In genomic region chr3:142706581-142707444, GRCm38 (mm10) we compare ENCODE assay signal across 21 mouse cellular contexts. TPM values are rescaled to one million over a fixed set of nuclear protein-coding genes. Genes with fewer than 3 reads are reported as not detected.
DNase-seq lines count a peak whose midpoint lies in the region; ATAC-seq and TF ChIP-seq lines count a peak whose summit lies in the region.
"Had no signal": no experiment of that assay in that cellular context is flagged by ENCODE, and none has a peak within 500 bp of the region (broad histone marks: within the 10 kb centered on the region; RNA-seq: fewer than 3 reads in every experiment).

No protein-coding gene starts in this region.

- 86% methylated on average over 17 of the region's 17 CpGs for WGBS in heart, embryonic 12.5 days
- WGBS in kidney, adult 2 months, result 75% methylated on average over 17 of the region's 17 CpGs
- 74% methylated on average over 17 of the region's 17 CpGs for whole genome bisulfite sequencing in liver, embryonic 15.5 days (ENCODE audit: insufficient replicate concordance)
- 90% methylated on average over 17 of the region's 17 CpGs for WGBS in lung, adult 2 months
- WGBS in midbrain, embryonic 10.5 days, result 93% methylated on average over 17 of the region's 17 CpGs

- TF ChIP-seq POLR2A in kidney, adult 2 months (IDR thresholded peaks at IDR 0.05; ENCODE audit: low read depth, low read length), result no peak
- no peak for TF ChIP-seq POLR2A in lung, adult 2 months (IDR thresholded peaks at IDR 0.05; ENCODE audit: borderline replicate concordance, extremely low read depth, low read depth, low read length)

- no peak for TF ChIP-seq CTCF in kidney, adult 2 months (conservative IDR thresholded peaks at IDR 0.05; ENCODE audit: insufficient read depth, insufficient read length, low read depth, low read length)
- no peak for TF ChIP-seq CTCF in lung, adult 2 months (IDR thresholded peaks at IDR 0.05; ENCODE audit: insufficient read depth, low read length)

- no peak overlapping the region for H3K27ac ChIP-seq in heart, embryonic 12.5 days (ENCODE audit: poor library complexity, severe bottlenecking)
- no peak overlapping the region for H3K27ac ChIP-seq in kidney, adult 2 months (ENCODE audit: insufficient read depth, low read depth, low read length)
- peak overlapping the region; percentile 45 for H3K27ac ChIP-seq in liver, embryonic 15.5 days (replicated peaks)
- no peak overlapping the region for H3K27ac ChIP-seq in midbrain, embryonic 10.5 days (replicated peaks)
- H3K27ac ChIP-seq: embryonic facial prominence, embryonic 15.5 days; forebrain, embryonic 10.5 days; heart, adult 2 months; hindbrain, embryonic 13.5 days; hindbrain, postnatal 0 days had no signal

- H3K9me3 ChIP-seq in heart, embryonic 12.5 days (replicated peaks), result 0 out of 2 replicates have a peak, but pooled peaks cover 3% of the 10 kb centered on the region
- no peaks in the 10 kb centered on the region for H3K9me3 ChIP-seq in liver, embryonic 15.5 days (replicated peaks)
- H3K9me3 ChIP-seq in midbrain, embryonic 10.5 days (replicated peaks), result no peaks in the 10 kb centered on the region
- H3K9me3 ChIP-seq: embryonic facial prominence, embryonic 15.5 days; forebrain, embryonic 10.5 days; hindbrain, embryonic 13.5 days had no signal

- no peak overlapping the region for H3K4me2 ChIP-seq in heart, embryonic 12.5 days
- no peak overlapping the region for H3K4me2 ChIP-seq in liver, embryonic 15.5 days
- H3K4me2 ChIP-seq: embryonic facial prominence, embryonic 15.5 days; hindbrain, embryonic 13.5 days had no signal

- no peaks in the 10 kb centered on the region for H3K27me3 ChIP-seq in heart, embryonic 12.5 days (replicated peaks)
- no peaks in the 10 kb centered on the region for H3K27me3 ChIP-seq in kidney, adult 2 months (replicated peaks; ENCODE audit: control insufficient read depth, insufficient read depth, low read length)
- H3K27me3 ChIP-seq in liver, embryonic 15.5 days, result no peaks in the 10 kb centered on the region
- H3K27me3 ChIP-seq in midbrain, embryonic 10.5 days (ENCODE audit: low read depth, poor library complexity, severe bottlenecking), result peaks cover 10% of the 10 kb centered on the region
- H3K27me3 ChIP-seq: embryonic facial prominence, embryonic 15.5 days had no signal

- H3K36me3 ChIP-seq in heart, embryonic 12.5 days, result no peaks in the 10 kb centered on the region
- H3K36me3 ChIP-seq in kidney, adult 2 months (ENCODE audit: control insufficient read depth, insufficient read depth, low read length), result no peaks in the 10 kb centered on the region
- 0 out of 2 replicates have a peak, but pooled peaks cover 4% of the 10 kb centered on the region for H3K36me3 ChIP-seq in liver, embryonic 15.5 days (replicated peaks)
- H3K36me3 ChIP-seq in midbrain, embryonic 10.5 days, result no peaks in the 10 kb centered on the region
- H3K36me3 ChIP-seq: embryonic facial prominence, embryonic 15.5 days; forebrain, embryonic 10.5 days; hindbrain, embryonic 13.5 days had no signal

- peaks cover under 1% of the 10 kb centered on the region; the same call in 1 of the 2 replicates for H3K4me1 ChIP-seq in heart, embryonic 12.5 days (replicated peaks)
- H3K4me1 ChIP-seq in kidney, adult 2 months (ENCODE audit: control insufficient read depth, insufficient read depth, low read length), result no peaks in the 10 kb centered on the region; the same call in 1 of the 2 replicates
- peaks cover 17% of the 10 kb centered on the region; the same call in 1 of the 2 replicates for H3K4me1 ChIP-seq in liver, embryonic 15.5 days (replicated peaks)
- H3K4me1 ChIP-seq in lung, adult 2 months (ENCODE audit: control insufficient read depth, insufficient read depth, low read length), result no peaks in the 10 kb centered on the region
- peaks cover under 1% of the 10 kb centered on the region; the same call in 1 of the 2 replicates for H3K4me1 ChIP-seq in midbrain, embryonic 10.5 days

- no peak overlapping the region for H3K4me3 ChIP-seq in heart, embryonic 12.5 days
- H3K4me3 ChIP-seq in kidney, adult 2 months (ENCODE audit: insufficient read depth, low read depth, low read length), result no peak overlapping the region
- H3K4me3 ChIP-seq in liver, embryonic 15.5 days (replicated peaks), result no peak overlapping the region
- H3K4me3 ChIP-seq in lung, adult 2 months (replicated peaks; ENCODE audit: extremely low read depth, low read depth, low read length), result no peak overlapping the region
- no peak overlapping the region for H3K4me3 ChIP-seq in midbrain, embryonic 10.5 days
- H3K4me3 ChIP-seq: embryonic facial prominence, embryonic 15.5 days; erythroblast, embryonic 14.5 days; forebrain, embryonic 10.5 days; heart, adult 2 months; hindbrain, embryonic 13.5 days had no signal

- DNase-seq in heart, adult 11 months, result peak; percentile 49
- DNase-seq in kidney, adult 2 months, result peak; percentile 61
- no peak for DNase-seq in kidney, postnatal 14 days
- peak; percentile 24 for DNase-seq in brain, adult 2 months (ENCODE audit: low read depth, low spot score)
- no peak for DNase-seq in lung, adult 2 months
- DNase-seq in midbrain, embryonic 10.5 days (ENCODE audit: low spot score), result no peak
- DNase-seq: adrenal gland, postnatal 10 days; cerebellum, adult 2 months; cerebellum, postnatal 10 days; gastrocnemius, postnatal 10 days; heart, adult 2 months; heart, postnatal 10 days; heart, postnatal 4 days had no signal

- ATAC-seq in heart, embryonic 12.5 days (ENCODE audit: insufficient number of reproducible peaks, low FRiP score), result no peak
- ATAC-seq in liver, embryonic 15.5 days (ENCODE audit: insufficient read depth), result peak; percentile 64
- ATAC-seq: forebrain, embryonic 14.5 days had no signal

- no peak overlapping the region for H3K9ac ChIP-seq in heart, embryonic 12.5 days
- no peak overlapping the region for H3K9ac ChIP-seq in liver, embryonic 15.5 days
- H3K9ac ChIP-seq: embryonic facial prominence, embryonic 15.5 days; hindbrain, embryonic 13.5 days had no signal

RNA-seq across cellular contexts. Expression of gene Kyat3, which starts 6.0 kb away (rescaled TPM):
- 8.9 and 10.4 TPM in 2 replicates for polyA plus RNA-seq in heart, embryonic 12.5 days (2016; fragmentation: Nextera tagmentation; extraction: Ambion mirVana)
- 61.2 and 68.2 TPM in 2 replicates for polyA plus RNA-seq in kidney, adult 2 months (2012; rRNA removed)
- polyA plus RNA-seq in liver, embryonic 15.5 days (2015; fragmentation: Nextera tagmentation; extraction: Ambion mirVana), result 12.7 and 13.7 TPM in 2 replicates
- 1.4 and 2.4 TPM in 2 replicates for polyA plus RNA-seq in lung, adult 2 months (2012; rRNA removed)
- 8.4 and 8.7 TPM in 2 replicates for polyA plus RNA-seq in midbrain, embryonic 10.5 days (2016; fragmentation: Nextera tagmentation; extraction: Ambion mirVana)
- polyA plus RNA-seq: erythroblast, embryonic 14.5 days had no signal

RNA-seq across cellular contexts. Expression of gene Gtf2b, which starts 58.0 kb away (rescaled TPM):
- polyA plus RNA-seq in heart, embryonic 12.5 days (2016; fragmentation: Nextera tagmentation; extraction: Ambion mirVana), result 56.6 and 58.4 TPM in 2 replicates
- polyA plus RNA-seq in kidney, adult 2 months (2012; rRNA removed), result 21.0 and 27.0 TPM in 2 replicates
- 42.6 and 46.4 TPM in 2 replicates for polyA plus RNA-seq in liver, embryonic 15.5 days (2015; fragmentation: Nextera tagmentation; extraction: Ambion mirVana)
- polyA plus RNA-seq in lung, adult 2 months (2012; rRNA removed), result 18.0 and 20.7 TPM in 2 replicates
- polyA plus RNA-seq in midbrain, embryonic 10.5 days (2016; fragmentation: Nextera tagmentation; extraction: Ambion mirVana), result 86.7 and 87.0 TPM in 2 replicates

Comparison
In these comparisons a context has a peak if more than half of its experiments do, and no peak if none do; other contexts are left out.
1. DNase-seq: peak in heart, adult 11 months (single experiment), kidney, adult 2 months (single experiment) and brain, adult 2 months (single experiment); none in kidney, postnatal 14 days (single experiment), lung, adult 2 months (single experiment) and midbrain, embryonic 10.5 days (single experiment).